Mouse (Mus musculus) thymus, adult 2 months (tissue): ENCODE results near the gene Dusp7. TPM values are rescaled to one million over a fixed set of nuclear protein-coding genes. Genes with fewer than 3 reads are reported as not detected.

Experiments
- DNase-seq: peaks from one replicate; pipeline ENCODE4 v3.0.0; 2021
- H3K27ac ChIP-seq: fragments of 200-500 bp; 2 replicates; pipeline ENCODE4 v1.5.1; 2012; ENCODE audit warnings: low read length, control low read depth; ENCODE audit not compliant: control insufficient read depth, insufficient read depth
- H3K27me3 ChIP-seq: fragments of 200-500 bp; 2 replicates; pipeline ENCODE4 v1.6.1; 2012; ENCODE audit warnings: mild to moderate bottlenecking, low read length, moderate library complexity, mixed read lengths; ENCODE audit not compliant: control insufficient read depth, insufficient read depth
- H3K36me3 ChIP-seq: fragments of 200-500 bp; 2 replicates; pipeline ENCODE4 v1.6.1; 2012; ENCODE audit warnings: mild to moderate bottlenecking, low read length, moderate library complexity; ENCODE audit not compliant: control insufficient read depth, insufficient read depth
- H3K4me1 ChIP-seq: fragments of 200-500 bp; replicated peaks from 2 replicates; pipeline ENCODE4 v1.6.1; 2012; ENCODE audit warnings: low read length; ENCODE audit not compliant: control insufficient read depth, insufficient read depth
- H3K4me3 ChIP-seq: fragments of 200-500 bp; 2 replicates; pipeline ENCODE4 v1.5.1; 2012; ENCODE audit warnings: mild to moderate bottlenecking, low read length, control low read depth, moderate library complexity; ENCODE audit not compliant: control insufficient read depth, insufficient read depth
- CTCF ChIP-seq: fragments of 200-500 bp; IDR thresholded peaks from 2 replicates; pipeline ENCODE4 v1.5.1; 2012; ENCODE audit warnings: mild to moderate bottlenecking, control low read depth, low read length, moderate library complexity, borderline replicate concordance; ENCODE audit not compliant: control insufficient read depth, poor library complexity, insufficient read depth; ENCODE audit errors: extremely low read depth
- POLR2A ChIP-seq: fragments of 200-500 bp; IDR thresholded peaks from 2 replicates; pipeline ENCODE4 v1.6.1; 2012; ENCODE audit warnings: mild to moderate bottlenecking, low read length, control low read depth, moderate library complexity; ENCODE audit not compliant: control insufficient read depth, poor library complexity, insufficient read depth; ENCODE audit errors: extremely low read depth
- WGBS: fragments of 180-500 bp; shearing (Covaris S2); methylation state at CpG from one replicate; pipeline ENCODE4 v1.1.7; 2018; 5-methylcytosine and 5-hydroxymethylcytosine counted together
- polyA plus RNA-seq: library from polyadenylated mRNA; depleted of rRNA; stranded (reverse); fragments of >200 nt; gene quantifications from 2 replicates; pipeline ENCODE4 v1.2.3, GENCODE M21; 2012

Gene Dusp7
- polyA plus RNA-seq, 1 experiment, result 75.3 TPM

GRCm38 (mm10) chr9:106367592-106368111 lies 780 bp upstream of the Dusp7 start:
- peaks cover 43% of the 10 kb centered on the region for H3K4me1 ChIP-seq
- DNase-seq, result peak; percentile 98
- peak overlapping the region; percentile 53 for H3K4me3 ChIP-seq
- peak overlapping the region; percentile 29 for H3K27ac ChIP-seq
- no peaks in the 10 kb centered on the region for H3K27me3 ChIP-seq
- H3K36me3 ChIP-seq, result no peaks in the 10 kb centered on the region
- TF ChIP-seq POLR2A (peak; percentile 55; the same call in 1 of the 2 replicates), CTCF (peak; percentile 56; the same call in 1 of the 2 replicates)
- under 1% methylated on average over 36 of the region's 36 CpGs for WGBS

GRCm38 (mm10) chr9:106368831-106369501 lies 534 bp downstream of the Dusp7 start:
- Histone ChIP-seq H3K27ac (no peak overlapping the region), H3K36me3 (peaks cover 3% of the 10 kb centered on the region; the same call in 1 of the 2 replicates), H3K27me3 (no peaks in the 10 kb centered on the region), H3K4me1 (peaks cover 51% of the 10 kb centered on the region), H3K4me3 (peak overlapping the region; percentile 75)
- DNase-seq, result peak; percentile 52
- TF ChIP-seq POLR2A, result no peak
- peak; percentile 13; the same call in 1 of the 2 replicates for TF ChIP-seq CTCF
- WGBS, result under 1% methylated on average over 72 of the region's 72 CpGs

GRCm38 (mm10) chr9:106369801-106370485 lies 1.5 kb downstream of the Dusp7 start:
- 19% methylated on average over 11 of the region's 11 CpGs for WGBS
- no peak for DNase-seq
- Histone ChIP-seq H3K4me1 (peaks cover 50% of the 10 kb centered on the region), H3K36me3 (peaks cover 5% of the 10 kb centered on the region; the same call in 1 of the 2 replicates), H3K27me3 (no peaks in the 10 kb centered on the region), H3K4me3 (peak overlapping the region; percentile 75), H3K27ac (no peak overlapping the region)
- TF ChIP-seq POLR2A (no peak), CTCF (no peak)

- TF ChIP-seq POLR2A, result no peak
- no peak for TF ChIP-seq CTCF
- WGBS, result 91% methylated on average over 30 of the region's 30 CpGs
- H3K27me3 ChIP-seq, result no peaks in the 10 kb centered on the region
Observed at GRCm38 (mm10) chr9:106370620-106371383, 2.4 kb downstream of the Dusp7 start.

GRCm38 (mm10) chr9:106371384-106371671 lies 2.9 kb downstream of the Dusp7 start:
- Histone ChIP-seq H3K4me1 (peaks cover 49% of the 10 kb centered on the region), H3K36me3 (peaks cover 5% of the 10 kb centered on the region; the same call in 1 of the 2 replicates), H3K4me3 (peak overlapping the region; percentile 33), H3K27ac (peak overlapping the region; percentile 41; the same call in 1 of the 2 replicates), H3K27me3 (no peaks in the 10 kb centered on the region)
- no peak for DNase-seq
- 51% methylated on average over 6 of the region's 6 CpGs for WGBS
- TF ChIP-seq POLR2A (no peak), CTCF (no peak)

More at GRCm38 (mm10) chr9:106370620-106371383, 2.4 kb downstream of the Dusp7 start:
- peak overlapping the region; percentile 33; the same call in 1 of the 2 replicates for H3K4me3 ChIP-seq
- no peak for DNase-seq
- peaks cover 5% of the 10 kb centered on the region; the same call in 1 of the 2 replicates for H3K36me3 ChIP-seq
- peaks cover 49% of the 10 kb centered on the region for H3K4me1 ChIP-seq
- H3K27ac ChIP-seq, result no peak overlapping the region; the same call in 1 of the 2 replicates

GRCm38 (mm10) chr9:106371776-106372175 lies 3.3 kb downstream of the Dusp7 start:
- TF ChIP-seq CTCF (0 out of 2 replicates have a peak, but pooled peaks have one; percentile 25), POLR2A (peak; percentile 52)
- 9% methylated on average over 6 of the region's 6 CpGs for WGBS
- DNase-seq, result peak; percentile 87

More at GRCm38 (mm10) chr9:106371776-106372175, 3.3 kb downstream of the Dusp7 start:
- Histone ChIP-seq H3K36me3 (peaks cover 5% of the 10 kb centered on the region; the same call in 1 of the 2 replicates), H3K27ac (peak overlapping the region; percentile 60; the same call in 1 of the 2 replicates), H3K4me1 (peaks cover 46% of the 10 kb centered on the region), H3K4me3 (peak overlapping the region; percentile 33), H3K27me3 (no peaks in the 10 kb centered on the region)
